Mouse (Mus musculus): ENCODE data around the gene Orc5. TPM values are rescaled to one million over a fixed set of nuclear protein-coding genes. Genes with fewer than 3 reads are reported as not detected.

The Orc5 gene
- total and polyA plus RNA-seq, 3 experiments = 27.4 to 76.5 (median 47.8) TPM

DNA sequence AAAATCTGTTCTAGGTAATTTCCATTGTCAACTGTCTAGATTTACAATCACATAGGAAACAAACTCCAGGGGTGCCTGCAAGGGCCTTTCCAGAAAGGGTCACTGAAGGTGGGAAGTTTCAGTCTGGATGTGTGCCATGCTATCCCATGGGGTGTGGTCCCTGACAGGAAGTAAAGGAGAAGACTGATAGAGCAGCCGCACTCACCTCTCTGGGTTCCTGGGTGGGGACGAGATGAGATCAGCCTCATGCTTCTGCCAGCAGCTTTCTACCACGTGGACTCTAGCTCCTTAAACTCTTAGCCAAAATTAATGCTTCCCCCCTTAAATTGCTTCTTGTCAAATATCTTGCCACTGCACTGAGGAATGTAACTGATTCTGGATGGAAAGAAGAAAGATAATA is 100.7 kb downstream of the Orc5 start:
- no peak for TF ChIP-seq RCOR1 (conservative IDR thresholded peaks at IDR 0.05; ENCODE audit: low read depth, low read length)
- no peak for TF ChIP-seq MEF2A (IDR thresholded peaks at IDR 0.05; ENCODE audit: borderline replicate concordance, low read depth, low read length)
- no peak for TF ChIP-seq MAFK (IDR thresholded peaks at IDR 0.05; ENCODE audit: insufficient replicate concordance, low read length)
- TF ChIP-seq CHD2 (IDR thresholded peaks at IDR 0.05; ENCODE audit: low read length) = no peak
- no peak for TF ChIP-seq ZNF384 (IDR thresholded peaks at IDR 0.05; ENCODE audit: low read depth, low read length)
- no peak for TF ChIP-seq UBTF (IDR thresholded peaks at IDR 0.05; ENCODE audit: low read depth, low read length)
- TF ChIP-seq CTCF (conservative IDR thresholded peaks at IDR 0.05 in 1 of 2, IDR thresholded peaks at IDR 0.05 in 1 of 2; ENCODE audit: low read depth in 2 of 2, low read length in 2 of 2) = no peak
- TF ChIP-seq PAX5 (IDR thresholded peaks at IDR 0.05; ENCODE audit: low read length) = no peak
- TF ChIP-seq NELFE (IDR thresholded peaks at IDR 0.05; ENCODE audit: low read depth, low read length) = no peak
- no peak for TF ChIP-seq HCFC1 (IDR thresholded peaks at IDR 0.05; ENCODE audit: low read depth, low read length)
- no peak for TF ChIP-seq TBP (conservative IDR thresholded peaks at IDR 0.05; ENCODE audit: low read depth, low read length)
- TF ChIP-seq GABPA (IDR thresholded peaks at IDR 0.05; ENCODE audit: insufficient replicate concordance, low read depth, low read length) = no peak
- in situ Hi-C loops (cut with MboI; ENCODE audit: low pct_ligation_motif_present, low pct_unique_long_range_greater_than_20kb, low sequenced_read_pairs) = no loop called here
- DNase-seq (ENCODE audit: extremely low read depth) = no peak

More for the DNA sequence above, 100.7 kb downstream of the Orc5 start:
- no peak overlapping the region for H3K9ac ChIP-seq (ENCODE audit: insufficient read depth, low read depth)
- no peaks in the 10 kb centered on the region for H3K27me3 ChIP-seq (replicated peaks)
- no peak overlapping the region for H3K27ac ChIP-seq (ENCODE audit: insufficient read depth, low read depth)
- H3K36me3 ChIP-seq (replicated peaks in 1 of 2; ENCODE audit: control insufficient read depth in 1 of 2, insufficient read depth in 1 of 2, low read length in 1 of 2) = no peaks in the 10 kb centered on the region
- H3K9me3 ChIP-seq (replicated peaks; ENCODE audit: low read length) = no peaks in the 10 kb centered on the region
- no peak overlapping the region for H3K4me3 ChIP-seq (replicated peaks in 1 of 3; ENCODE audit: low read depth in 2 of 3, low read length in 2 of 3, poor library complexity in 1 of 3)
- peaks cover 0 to 23% of the 10 kb centered on the region in 2 experiments; a peak in 2 of 4 replicates for H3K4me1 ChIP-seq (ENCODE audit: control insufficient read depth in 1 of 2, insufficient read depth in 2 of 2)
- no peak overlapping the region for H3K4me2 ChIP-seq (ENCODE audit: insufficient read depth, low read depth, poor library complexity, severe bottlenecking)
- dilution Hi-C loops (cut with MboI; ENCODE audit: extremely low pct_ligation_motif_present, extremely low pct_unique_long_range_greater_than_20kb, low sequenced_read_pairs) = no loop called here
- no peaks in the 10 kb centered on the region for H3K79me2 ChIP-seq (replicated peaks; ENCODE audit: control insufficient read depth, extremely low read depth, insufficient read depth, poor library complexity, severe bottlenecking)

Other genes starting within 250 kb of the Orc5 start
- 0.04 and 0.08 TPM in 2 replicates for gene Reln, start 205.7 kb downstream of the Orc5 start, total RNA-seq (2012; rRNA removed)
- 0.03 TPM in 1 of 2 replicates, not detected in the other for gene Reln, start 205.7 kb downstream of the Orc5 start, total RNA-seq (2014; rRNA removed)
- gene Reln, start 205.7 kb downstream of the Orc5 start, polyA plus RNA-seq (2012; ENCODE audit: insufficient read length, low read depth) = 0.15 TPM in 1 of 2 replicates, not detected in the other
- gene Lhfpl3, start 195.6 kb upstream of the Orc5 start, total RNA-seq (2012; rRNA removed) = 0.08 and 0.13 TPM in 2 replicates
- gene Lhfpl3, start 195.6 kb upstream of the Orc5 start, total RNA-seq (2014; rRNA removed) = 0.11 TPM in 1 of 2 replicates, not detected in the other
- not detected in 2 replicates for gene Lhfpl3, start 195.6 kb upstream of the Orc5 start, polyA plus RNA-seq (2012; ENCODE audit: insufficient read length, low read depth)

Data from CH12.LX (cell line).